Mouse (Mus musculus) embryonic facial prominence, embryonic 14.5 days (tissue): ENCODE data around the gene Socs3. TPM values are rescaled to one million over a fixed set of nuclear protein-coding genes. Genes with fewer than 3 reads are reported as not detected.

Experiments
- ATAC-seq: fragments of 200-750 bp; cut with Nextera tagmentation; 2 replicates; pipeline ENCODE4 v1.8.0; 2017; ENCODE audit warnings: low read depth, moderate number of reproducible peaks, moderate TSS enrichment
- DNase-seq: peaks from one replicate; pipeline ENCODE4 v3.0.0-alpha.2; 2015; ENCODE audit warnings: low spot score
- H3K27ac ChIP-seq: fragments of 300-500 bp; sonication (generic); replicated peaks from 2 replicates; pipeline ENCODE4 v1.5.1; 2014; ENCODE audit warnings: low read depth, mild to moderate bottlenecking, low read length, moderate library complexity
- H3K27me3 ChIP-seq: fragments of 300-500 bp; sonication (generic); replicated peaks from 2 replicates; pipeline ENCODE4 v1.6.1; 2014; ENCODE audit warnings: low read length; ENCODE audit not compliant: control insufficient read depth, insufficient read depth
- H3K36me3 ChIP-seq: fragments of 300-500 bp; sonication (generic); 2 replicates; pipeline ENCODE4 v1.6.1; 2014; ENCODE audit warnings: low read length, mixed read lengths; ENCODE audit not compliant: control insufficient read depth, insufficient read depth
- H3K4me1 ChIP-seq: fragments of 300-500 bp; sonication (generic); 2 replicates; pipeline ENCODE4 v1.6.1; 2014; ENCODE audit warnings: antibody characterized with exemption, low read length; ENCODE audit not compliant: control insufficient read depth, insufficient read depth
- H3K4me2 ChIP-seq: fragments of 300-500 bp; sonication (generic); 2 replicates; pipeline ENCODE4 v1.6.1; 2014; ENCODE audit warnings: low read depth, mild to moderate bottlenecking, low read length, moderate library complexity, mixed read lengths
- H3K4me3 ChIP-seq: fragments of 300-500 bp; sonication (generic); 2 replicates; pipeline ENCODE4 v1.5.1; 2014; ENCODE audit warnings: low read depth, mild to moderate bottlenecking, low read length
- H3K9ac ChIP-seq: fragments of 300-500 bp; sonication (generic); 2 replicates; pipeline ENCODE4 v1.6.1; 2014; ENCODE audit warnings: low read depth, mild to moderate bottlenecking, low read length, moderate library complexity, mixed read lengths
- H3K9me3 ChIP-seq: fragments of 300-500 bp; sonication (generic); 2 replicates; pipeline ENCODE4 v1.6.1; 2016; ENCODE audit warnings: low read length; ENCODE audit not compliant: control insufficient read depth
- WGBS: fragments of 180-500 bp; shearing (Covaris S2); extraction: QIAGEN DNeasy Blood & Tissue Kit; methylation state at CpG from one replicate; pipeline ENCODE4 v1.1.7; 2014; 5-methylcytosine and 5-hydroxymethylcytosine counted together
- polyA plus RNA-seq: library from polyadenylated mRNA; unstranded; fragments of >200 nt; fragmentation: Nextera tagmentation; extraction: Ambion mirVana; gene quantifications from 2 replicates; pipeline ENCODE4 v1.2.1, GENCODE M21; 2014

Socs3 gene
- polyA plus RNA-seq, 1 experiment from 2014 or later, result 6.8 TPM

GRCm38 (mm10) chr11:117946996-117947419 lies 22.8 kb downstream of the Socs3 start:
- Histone ChIP-seq H3K27ac (no peak overlapping the region), H3K27me3 (no peaks in the 10 kb centered on the region), H3K4me1 (no peaks in the 10 kb centered on the region), H3K4me2 (no peak overlapping the region), H3K4me3 (no peak overlapping the region), H3K36me3 (no peaks in the 10 kb centered on the region), H3K9me3 (no peaks in the 10 kb centered on the region), H3K9ac (no peak overlapping the region)
- WGBS, result 77% methylated on average over 10 of the region's 10 CpGs
- no peak for ATAC-seq
- no peak for DNase-seq

- Histone ChIP-seq H3K4me1 (peaks cover 2% of the 10 kb centered on the region), H3K4me3 (no peak overlapping the region), H3K9ac (no peak overlapping the region), H3K27ac (no peak overlapping the region), H3K36me3 (no peaks in the 10 kb centered on the region), H3K9me3 (no peaks in the 10 kb centered on the region), H3K4me2 (no peak overlapping the region), H3K27me3 (no peaks in the 10 kb centered on the region)
- DNase-seq (no peak), ATAC-seq (no peak)
- WGBS, result 71% methylated on average over 11 of the region's 11 CpGs
Measured at GRCm38 (mm10) chr11:117946195-117946979, 23.5 kb downstream of the Socs3 start.

GRCm38 (mm10) chr11:117941848-117942247 lies 28.0 kb downstream of the Socs3 start:
- H3K9ac ChIP-seq, result no peak overlapping the region
- H3K27ac ChIP-seq, result no peak overlapping the region
- DNase-seq, result no peak
- no peaks in the 10 kb centered on the region for H3K27me3 ChIP-seq
- no peak overlapping the region for H3K4me2 ChIP-seq
- H3K36me3 ChIP-seq, result no peaks in the 10 kb centered on the region
- no peaks in the 10 kb centered on the region for H3K9me3 ChIP-seq
- H3K4me1 ChIP-seq, result peaks cover 25% of the 10 kb centered on the region
- no peak for ATAC-seq
- 36% methylated on average over 4 of the region's 4 CpGs for WGBS
- no peak overlapping the region for H3K4me3 ChIP-seq

- no peak overlapping the region for H3K4me2 ChIP-seq
- no peak overlapping the region for H3K27ac ChIP-seq
- H3K9ac ChIP-seq, result no peak overlapping the region
- no peak overlapping the region for H3K4me3 ChIP-seq
- peaks cover 27% of the 10 kb centered on the region for H3K4me1 ChIP-seq
- WGBS, result 92% methylated on average over 8 of the region's 8 CpGs
- no peaks in the 10 kb centered on the region for H3K36me3 ChIP-seq
- ATAC-seq (no peak), DNase-seq (no peak)
- no peaks in the 10 kb centered on the region for H3K9me3 ChIP-seq
- H3K27me3 ChIP-seq, result no peaks in the 10 kb centered on the region
Measured at GRCm38 (mm10) chr11:117941325-117941834, 28.5 kb downstream of the Socs3 start.

GRCm38 (mm10) chr11:117940881-117941280 lies 29.0 kb downstream of the Socs3 start:
- H3K4me1 ChIP-seq, result peaks cover 32% of the 10 kb centered on the region
- no peaks in the 10 kb centered on the region for H3K9me3 ChIP-seq
- ATAC-seq (no peak), DNase-seq (no peak)
- no peak overlapping the region for H3K4me3 ChIP-seq
- H3K27me3 ChIP-seq, result no peaks in the 10 kb centered on the region
- H3K36me3 ChIP-seq, result no peaks in the 10 kb centered on the region
- H3K4me2 ChIP-seq, result no peak overlapping the region
- peak overlapping the region; percentile 86 for H3K27ac ChIP-seq
- H3K9ac ChIP-seq, result no peak overlapping the region
- WGBS, result 93% methylated on average over 6 of the region's 6 CpGs

GRCm38 (mm10) chr11:117939741-117940285 lies 30.0 kb downstream of the Socs3 start:
- H3K9me3 ChIP-seq, result no peaks in the 10 kb centered on the region
- DNase-seq, result peak; percentile 96
- WGBS, result 4% methylated on average over 7 of the region's 7 CpGs
- peaks cover 43% of the 10 kb centered on the region for H3K4me1 ChIP-seq
- peak; percentile 91 for ATAC-seq
- H3K4me2 ChIP-seq, result peak overlapping the region; percentile 28
- no peaks in the 10 kb centered on the region for H3K36me3 ChIP-seq
- H3K27ac ChIP-seq, result peak overlapping the region; percentile 86
- H3K9ac ChIP-seq, result peak overlapping the region; percentile 32; the same call in 1 of the 2 replicates
- H3K4me3 ChIP-seq, result no peak overlapping the region
- H3K27me3 ChIP-seq, result no peaks in the 10 kb centered on the region

- peak overlapping the region; percentile 28 for H3K4me2 ChIP-seq
- H3K4me3 ChIP-seq, result no peak overlapping the region
- H3K9ac ChIP-seq, result no peak overlapping the region
- peak overlapping the region; percentile 86 for H3K27ac ChIP-seq
- H3K4me1 ChIP-seq, result peaks cover 49% of the 10 kb centered on the region
- H3K36me3 ChIP-seq, result no peaks in the 10 kb centered on the region
- no peaks in the 10 kb centered on the region for H3K27me3 ChIP-seq
- ATAC-seq (no peak), DNase-seq (no peak)
- no peaks in the 10 kb centered on the region for H3K9me3 ChIP-seq
- WGBS, result 40% methylated on average over 4 of the region's 4 CpGs
Measured at GRCm38 (mm10) chr11:117939004-117939730, 30.7 kb downstream of the Socs3 start.

DNA sequence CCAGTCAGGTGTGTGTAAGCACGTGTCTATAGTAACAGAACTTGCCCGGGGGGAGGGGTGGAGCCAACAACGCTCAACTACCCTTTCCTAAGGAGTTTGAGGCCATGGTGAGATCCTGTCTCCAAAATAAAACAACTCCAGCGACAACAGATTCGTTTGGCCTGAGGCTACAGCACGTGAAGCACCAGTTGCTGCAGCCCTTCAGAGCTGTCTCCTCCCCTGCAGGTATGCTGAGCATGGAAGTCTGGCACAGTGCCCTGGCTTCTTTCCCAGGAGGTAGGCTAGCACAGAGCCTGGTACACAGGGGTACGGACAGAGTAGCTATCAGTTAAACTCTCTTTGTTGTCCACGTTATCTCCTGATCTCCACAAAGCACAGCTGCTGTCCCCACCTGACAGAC lies 33.6 kb downstream of the Socs3 start:
- no peaks in the 10 kb centered on the region for H3K36me3 ChIP-seq
- no peak overlapping the region for H3K4me2 ChIP-seq
- H3K27me3 ChIP-seq, result peaks cover 7% of the 10 kb centered on the region; the same call in 1 of the 2 replicates
- ATAC-seq, result peak; percentile 48
- no peaks in the 10 kb centered on the region for H3K9me3 ChIP-seq
- H3K4me1 ChIP-seq, result peaks cover 74% of the 10 kb centered on the region
- WGBS, result 12% methylated on average over 8 of the region's 8 CpGs
- H3K4me3 ChIP-seq, result no peak overlapping the region
- H3K27ac ChIP-seq, result peak overlapping the region; percentile 72
- peak overlapping the region; percentile 27; the same call in 1 of the 2 replicates for H3K9ac ChIP-seq
- DNase-seq, result peak; percentile 91
